In genomic region chr3:80885174-80885573, GRCm38 (mm10) we compare ENCODE assay signal across 22 mouse cellular contexts. TPM values are rescaled to one million over a fixed set of nuclear protein-coding genes. Genes with fewer than 3 reads are reported as not detected.
A peak's percentile ranks its signal among the peaks of the same experiment; 100 is the strongest.
DNase-seq lines count a peak whose midpoint lies in the region; ATAC-seq lines count a peak whose summit lies in the region.
"Had no signal": no experiment of that assay in that cellular context is flagged by ENCODE, and none has a peak within 500 bp of the region (broad histone marks: within the 10 kb centered on the region; RNA-seq: fewer than 3 reads in every experiment).

No protein-coding gene starts in this region.

- ATAC-seq in embryonic facial prominence, embryonic 11.5 days (replicated peaks; ENCODE audit: insufficient number of reproducible peaks, low FRiP score, low TSS enrichment, low read depth), result no peak
- ATAC-seq in embryonic facial prominence, embryonic 14.5 days (ENCODE audit: low read depth), result 0 out of 2 replicates have a peak, but pooled peaks have one; percentile 42
- 0 out of 2 replicates have a peak, but pooled peaks have one; percentile 14 for ATAC-seq in limb, embryonic 12.5 days (ENCODE audit: insufficient number of reproducible peaks, insufficient read depth, low FRiP score, low TSS enrichment, low read depth)
- ATAC-seq in erythroid progenitor cell, adult 5-6 weeks (replicated peaks; ENCODE audit: low FRiP score, poor library complexity, severe bottlenecking), result no peak
- ATAC-seq: forebrain, embryonic 14.5 days; hindbrain, postnatal 0 days had no signal

- intact Hi-C loops in left cerebral cortex, postnatal 10 days (cut with DNase I), result no loop called here

- no peak overlapping the region for H3K4me2 ChIP-seq in embryonic facial prominence, embryonic 11.5 days (ENCODE audit: low read depth, low read length)
- H3K4me2 ChIP-seq in embryonic facial prominence, embryonic 14.5 days (ENCODE audit: low read depth, low read length), result no peak overlapping the region
- no peak overlapping the region for H3K4me2 ChIP-seq in limb, embryonic 12.5 days
- H3K4me2 ChIP-seq: embryonic facial prominence, embryonic 12.5 days; heart, embryonic 11.5 days; heart, embryonic 15.5 days; hindbrain, embryonic 13.5 days had no signal

- no peaks in the 10 kb centered on the region for H3K9me3 ChIP-seq in embryonic facial prominence, embryonic 11.5 days (replicated peaks; ENCODE audit: control insufficient read depth, low read length)
- H3K9me3 ChIP-seq in embryonic facial prominence, embryonic 10.5 days, result no peaks in the 10 kb centered on the region
- no peaks in the 10 kb centered on the region for H3K9me3 ChIP-seq in embryonic facial prominence, embryonic 14.5 days (ENCODE audit: control insufficient read depth, low read length)
- no peaks in the 10 kb centered on the region for H3K9me3 ChIP-seq in limb, embryonic 12.5 days
- H3K9me3 ChIP-seq: embryonic facial prominence, embryonic 12.5 days; forebrain, embryonic 10.5 days; heart, embryonic 15.5 days; hindbrain, embryonic 13.5 days had no signal

- DNase-seq in embryonic facial prominence, embryonic 11.5 days (ENCODE audit: low spot score), result peak; percentile 64
- no peak for DNase-seq in embryonic facial prominence, embryonic 10.5 days (ENCODE audit: low spot score)
- peak; percentile 82 for DNase-seq in embryonic facial prominence, embryonic 14.5 days (ENCODE audit: low spot score)
- no peak for DNase-seq in frontal cortex, postnatal 14 days (ENCODE audit: low spot score in 2 of 2)
- DNase-seq in left cerebral cortex, postnatal 10 days (ENCODE audit: extremely low spot score in 1 of 2, low spot score in 2 of 2), result no peak
- DNase-seq: adrenal gland, adult 8-10 months; adrenal gland, postnatal 36 days; cerebellum, adult 2 months; cerebellum, postnatal 10 days; gastrocnemius, postnatal 10 days; heart, adult 18-20 months; heart, postnatal 14 days had no signal

- 34% methylated on average over 1 of the region's 1 CpGs for WGBS in embryonic facial prominence, embryonic 11.5 days
- 64% methylated on average over 1 of the region's 1 CpGs for WGBS in embryonic facial prominence, embryonic 10.5 days
- WGBS in embryonic facial prominence, embryonic 14.5 days, result 49% methylated on average over 1 of the region's 1 CpGs
- 9% methylated on average over 1 of the region's 1 CpGs for WGBS in limb, embryonic 12.5 days

- H3K4me3 ChIP-seq in embryonic facial prominence, embryonic 11.5 days (ENCODE audit: low read depth, low read length), result no peak overlapping the region
- H3K4me3 ChIP-seq in embryonic facial prominence, embryonic 10.5 days, result no peak overlapping the region
- no peak overlapping the region for H3K4me3 ChIP-seq in embryonic facial prominence, embryonic 14.5 days (ENCODE audit: low read depth, low read length)
- no peak overlapping the region for H3K4me3 ChIP-seq in limb, embryonic 12.5 days (replicated peaks)
- H3K4me3 ChIP-seq: embryonic facial prominence, embryonic 12.5 days; forebrain, embryonic 10.5 days; heart, embryonic 15.5 days; hindbrain, embryonic 13.5 days had no signal

- H3K27me3 ChIP-seq in embryonic facial prominence, embryonic 11.5 days (ENCODE audit: control insufficient read depth, insufficient read depth, low read length), result no peaks in the 10 kb centered on the region
- H3K27me3 ChIP-seq in embryonic facial prominence, embryonic 10.5 days (replicated peaks; ENCODE audit: low read depth, poor library complexity, severe bottlenecking), result no peaks in the 10 kb centered on the region
- no peaks in the 10 kb centered on the region for H3K27me3 ChIP-seq in embryonic facial prominence, embryonic 14.5 days (replicated peaks; ENCODE audit: control insufficient read depth, insufficient read depth, low read length)
- no peaks in the 10 kb centered on the region for H3K27me3 ChIP-seq in limb, embryonic 12.5 days
- H3K27me3 ChIP-seq: embryonic facial prominence, embryonic 12.5 days; heart, embryonic 15.5 days; hindbrain, embryonic 13.5 days had no signal

- no peak overlapping the region for H3K27ac ChIP-seq in embryonic facial prominence, embryonic 11.5 days (replicated peaks; ENCODE audit: low read depth, low read length)
- no peak overlapping the region for H3K27ac ChIP-seq in embryonic facial prominence, embryonic 10.5 days (replicated peaks)
- no peak overlapping the region for H3K27ac ChIP-seq in embryonic facial prominence, embryonic 14.5 days (replicated peaks; ENCODE audit: low read depth, low read length)
- H3K27ac ChIP-seq in limb, embryonic 12.5 days, result peak overlapping the region; percentile 72
- H3K27ac ChIP-seq: embryonic facial prominence, embryonic 12.5 days; forebrain, embryonic 10.5 days; heart, embryonic 15.5 days; hindbrain, embryonic 13.5 days; hindbrain, postnatal 0 days had no signal

- no peaks in the 10 kb centered on the region for H3K4me1 ChIP-seq in embryonic facial prominence, embryonic 11.5 days (ENCODE audit: control insufficient read depth, insufficient read depth, low read length)
- peaks cover 17% of the 10 kb centered on the region for H3K4me1 ChIP-seq in embryonic facial prominence, embryonic 10.5 days
- H3K4me1 ChIP-seq in embryonic facial prominence, embryonic 14.5 days (ENCODE audit: control insufficient read depth, insufficient read depth, low read length), result 0 out of 2 replicates have a peak, but pooled peaks cover 5% of the 10 kb centered on the region
- peaks cover 31% of the 10 kb centered on the region for H3K4me1 ChIP-seq in limb, embryonic 12.5 days (replicated peaks)
- H3K4me1 ChIP-seq: forebrain, embryonic 10.5 days; hindbrain, embryonic 13.5 days had no signal

- no peaks in the 10 kb centered on the region for H3K36me3 ChIP-seq in embryonic facial prominence, embryonic 11.5 days (replicated peaks; ENCODE audit: control insufficient read depth, insufficient read depth, low read depth, low read length)
- H3K36me3 ChIP-seq in embryonic facial prominence, embryonic 10.5 days (replicated peaks), result no peaks in the 10 kb centered on the region
- H3K36me3 ChIP-seq in embryonic facial prominence, embryonic 14.5 days (ENCODE audit: control insufficient read depth, insufficient read depth, low read length), result no peaks in the 10 kb centered on the region
- no peaks in the 10 kb centered on the region for H3K36me3 ChIP-seq in limb, embryonic 12.5 days
- H3K36me3 ChIP-seq: embryonic facial prominence, embryonic 12.5 days; forebrain, embryonic 10.5 days; heart, embryonic 15.5 days; hindbrain, embryonic 13.5 days had no signal

- no peak overlapping the region for H3K9ac ChIP-seq in embryonic facial prominence, embryonic 11.5 days (replicated peaks; ENCODE audit: low read length)
- no peak overlapping the region for H3K9ac ChIP-seq in embryonic facial prominence, embryonic 14.5 days (ENCODE audit: low read depth, low read length)
- no peak overlapping the region for H3K9ac ChIP-seq in limb, embryonic 12.5 days (replicated peaks)
- H3K9ac ChIP-seq: embryonic facial prominence, embryonic 12.5 days; heart, embryonic 15.5 days; hindbrain, embryonic 13.5 days had no signal

RNA-seq across cellular contexts. Expression of gene Glrb, which starts 28.3 kb away (rescaled TPM):
- polyA plus RNA-seq in embryonic facial prominence, embryonic 11.5 days (2014; fragmentation: Nextera tagmentation; extraction: Ambion mirVana), result 14.6 and 15.6 TPM in 2 replicates
- polyA plus RNA-seq in embryonic facial prominence, embryonic 10.5 days (2016; fragmentation: Nextera tagmentation; extraction: Ambion mirVana), result 6.7 and 7.2 TPM in 2 replicates
- polyA plus RNA-seq in embryonic facial prominence, embryonic 14.5 days (2014; fragmentation: Nextera tagmentation; extraction: Ambion mirVana), result 11.4 and 13.6 TPM in 2 replicates
- 26.9 and 27.8 TPM in 2 replicates for polyA plus RNA-seq in limb, embryonic 12.5 days (2016; fragmentation: Nextera tagmentation; extraction: Ambion mirVana)
- total RNA-seq in erythroid progenitor cell, adult 5-6 weeks (2015; ENCODE audit: low replicate concordance), result not detected in 2 replicates
- not detected in 2 replicates for total RNA-seq in erythroid progenitor cell, adult 5-6 weeks (2017; ENCODE audit: low replicate concordance)
- 100 to 1,000 TPM; 149 to 160 TPM for total RNA-seq in left cerebral cortex, postnatal 10 days (2021)
- total RNA-seq: hematopoietic stem cell, adult 5-6 weeks had no signal

Comparison
In these comparisons a context has a peak if more than half of its experiments do, and no peak if none do; other contexts are left out.
1. ATAC-seq: peak in embryonic facial prominence, embryonic 14.5 days (single experiment) and limb, embryonic 12.5 days (single experiment); none in embryonic facial prominence, embryonic 11.5 days (single experiment) and erythroid progenitor cell, adult 5-6 weeks (single experiment).
2. DNase-seq: peak in embryonic facial prominence, embryonic 11.5 days (single experiment) and embryonic facial prominence, embryonic 14.5 days (single experiment); none in embryonic facial prominence, embryonic 10.5 days (single experiment), frontal cortex, postnatal 14 days (0 of 2) and left cerebral cortex, postnatal 10 days (0 of 2).